Mouse (Mus musculus) activated CD4-positive, CD25-positive, alpha-beta regulatory T cell, adult 4 months (primary cell): ENCODE measurements around the gene Serpinb6e. TPM values are rescaled to one million over a fixed set of nuclear protein-coding genes. Genes with fewer than 3 reads are reported as not detected.

ENCODE experiments used
- ATAC-seq: one replicate; pipeline ENCODE4 v1.8.0; 2017
- polyA plus RNA-seq, 2 experiments: library from polyadenylated mRNA; unstranded; fragments of 100-300 nt; shearing (Covaris generic); gene quantifications; one replicate each; pipeline ENCODE4 v1.2.1; 2017

The Serpinb6e gene
- not detected for polyA plus RNA-seq

DNA sequence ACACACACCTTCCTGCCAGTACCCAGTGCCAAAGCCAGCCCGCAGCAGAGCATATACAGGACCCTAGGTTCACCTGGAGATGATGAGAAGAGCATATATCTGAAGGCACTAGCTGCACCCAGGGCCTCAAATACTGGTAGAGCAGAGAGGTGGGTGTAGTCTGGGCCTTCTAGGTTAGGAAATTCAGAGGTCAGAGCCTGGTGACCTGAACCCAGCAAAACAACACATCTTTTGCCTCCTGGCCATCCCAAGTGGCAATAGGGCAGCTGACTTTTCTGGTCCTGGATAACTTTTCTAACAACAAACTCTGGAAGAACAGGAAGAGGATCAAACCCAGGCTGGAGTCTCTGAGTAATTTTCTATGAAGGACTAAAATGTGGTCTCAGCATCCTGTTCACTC is at the start of gene Serpinb6e:
Gene Serpinb6e (minus strand): TSS at position 101 of the 400 bp plus-strand sequence.
- ATAC-seq, result no peak

DNA sequence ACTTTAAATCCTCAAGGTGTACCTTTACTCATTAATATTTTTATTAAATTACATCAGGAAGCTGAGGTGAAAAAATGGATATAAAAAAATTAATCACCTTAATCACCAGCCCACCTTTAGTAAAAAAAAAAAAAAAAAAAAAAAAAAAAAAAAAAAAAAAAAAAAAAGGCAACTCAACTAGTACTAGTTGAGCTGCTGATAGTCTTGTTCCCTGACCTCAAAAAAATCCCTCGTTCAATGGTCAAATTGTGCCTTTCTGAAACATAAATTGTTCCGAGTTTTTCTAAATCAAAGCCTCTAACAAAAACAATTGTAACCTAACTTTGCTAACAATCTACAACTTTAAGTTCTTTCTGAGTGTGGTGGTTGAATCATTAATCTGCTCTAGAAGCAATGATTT is 12.5 kb downstream of the Serpinb6e start:
- ATAC-seq, result no peak

DNA sequence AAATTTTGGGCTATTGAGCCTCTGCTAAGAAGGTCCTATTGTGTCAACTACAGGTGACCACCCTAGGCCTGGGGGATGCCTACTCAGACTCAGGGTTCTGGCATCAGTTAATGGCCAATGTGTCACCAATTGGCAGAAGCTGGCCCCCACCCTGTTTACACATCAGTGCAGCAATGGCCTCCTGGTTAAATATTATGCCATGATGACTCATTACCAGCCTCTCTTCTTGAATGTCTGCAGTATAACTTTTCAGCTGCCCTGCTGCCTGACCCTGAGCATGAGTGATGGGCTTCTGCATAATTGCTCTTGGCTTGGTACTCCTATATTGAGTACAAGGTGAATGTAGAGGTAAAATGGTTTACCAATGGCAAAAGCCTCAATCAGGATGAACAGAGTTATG is 19.8 kb downstream of the Serpinb6e start:
- no peak for ATAC-seq

DNA sequence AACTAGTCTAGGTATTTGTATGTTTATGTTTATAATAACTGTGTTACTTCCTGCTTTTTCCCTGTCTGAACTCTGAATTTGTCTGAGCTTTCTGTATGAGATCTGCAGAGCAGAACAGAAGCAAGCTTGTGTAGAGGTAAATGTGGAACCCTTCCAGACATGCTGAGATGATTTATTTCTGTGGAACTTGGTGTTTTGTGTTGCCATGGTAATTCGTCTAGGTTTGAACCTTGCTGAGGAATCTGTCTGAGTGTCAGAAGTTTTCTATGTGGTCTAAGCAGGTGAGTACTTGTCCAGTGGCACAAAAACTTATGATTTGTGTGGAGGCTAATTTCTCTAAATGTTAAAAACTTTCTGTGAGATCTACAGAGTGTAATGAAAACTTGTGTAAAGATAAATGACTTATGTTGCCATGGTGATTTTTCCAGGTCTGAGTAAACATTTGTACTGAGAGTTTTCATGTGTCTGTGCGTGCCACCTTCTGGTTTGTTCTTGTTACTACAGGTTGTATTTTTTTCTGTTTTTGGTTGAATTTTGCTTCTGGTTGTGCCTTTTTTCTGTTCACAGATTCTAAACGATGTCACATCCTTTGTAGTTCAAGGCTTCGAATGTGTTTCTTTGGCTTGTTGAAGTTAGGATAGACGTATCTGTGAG is 21.6 kb downstream of the Serpinb6e start:
- no peak for ATAC-seq

Other genes with a start within 250 kb of the Serpinb6e start
- not detected for gene Serpinb6d, start 182.0 kb downstream of the Serpinb6e start, polyA plus RNA-seq
- gene Serpinb6c, start 62.3 kb upstream of the Serpinb6e start, polyA plus RNA-seq, result not detected
- 10 to 100 TPM in 1 of 2 experiments, 1 to 10 TPM in 1; 9.0 to 15.4 TPM for gene Nqo2, start 121.3 kb upstream of the Serpinb6e start, polyA plus RNA-seq
- 10 to 100 TPM; 11.9 to 15.7 TPM for gene Ripk1, start 159.0 kb upstream of the Serpinb6e start, polyA plus RNA-seq
- gene Serpinb6a, start 159.4 kb upstream of the Serpinb6e start, polyA plus RNA-seq, result 10 to 100 TPM; 36.4 to 41.2 TPM
- gene Bphl, start 194.2 kb upstream of the Serpinb6e start, polyA plus RNA-seq, result 10 to 100 TPM; 20.0 to 25.5 TPM
- 1 to 10 TPM; 4.7 to 5.4 TPM for gene Tubb2a, start 234.6 kb upstream of the Serpinb6e start, polyA plus RNA-seq